Mouse (Mus musculus) heart, adult 2 months (tissue): ENCODE measurements around the gene Mfsd6l. TPM values are rescaled to one million over a fixed set of nuclear protein-coding genes. Genes with fewer than 3 reads are reported as not detected.

Experiments used
- DNase-seq, 2 experiments: peaks; one replicate each; pipeline ENCODE4 v3.0.0; 2021
- H3K27ac ChIP-seq: fragments of 200-600 bp; 2 replicates; pipeline ENCODE4 v1.8.1; 2022
- H3K27me3 ChIP-seq: fragments of 200-500 bp; 2 replicates; pipeline ENCODE4 v1.6.1; 2012; ENCODE audit warnings: mild to moderate bottlenecking, low read length, inconsistent platforms, mixed read lengths; ENCODE audit not compliant: control insufficient read depth, insufficient read depth
- H3K36me3 ChIP-seq: fragments of 200-500 bp; 2 replicates; pipeline ENCODE4 v1.6.1; 2012; ENCODE audit warnings: low read length, inconsistent platforms; ENCODE audit not compliant: control insufficient read depth, insufficient read depth
- H3K4me1 ChIP-seq: fragments of 200-500 bp; 2 replicates; pipeline ENCODE4 v1.6.1; 2011; ENCODE audit warnings: low read length; ENCODE audit not compliant: control insufficient read depth, insufficient read depth
- H3K4me3 ChIP-seq: fragments of 200-600 bp; 2 replicates; pipeline ENCODE4 v1.8.1; 2022
- H3K79me2 ChIP-seq: fragments of 200-500 bp; replicated peaks from 2 replicates; pipeline ENCODE4 v1.6.1; 2012; ENCODE audit warnings: mild to moderate bottlenecking, inconsistent platforms, low read length, moderate library complexity, mixed read lengths; ENCODE audit not compliant: control insufficient read depth, insufficient read depth
- H3K9ac ChIP-seq: fragments of 200-500 bp; 2 replicates; pipeline ENCODE4 v1.6.1; 2012; ENCODE audit warnings: low read depth, mild to moderate bottlenecking, control low read depth, inconsistent platforms, low read length, mixed read lengths
- CTCF ChIP-seq: fragments of 200-600 bp; IDR thresholded peaks from 2 replicates; pipeline ENCODE4 v1.8.1; 2022; ENCODE audit warnings: antibody characterized with exemption, mild to moderate bottlenecking, moderate library complexity
- EP300 ChIP-seq: fragments of 200-500 bp; IDR thresholded peaks from 2 replicates; pipeline ENCODE4 v1.6.1; 2011; ENCODE audit warnings: low read depth, low read length, control low read depth; ENCODE audit not compliant: insufficient read depth
- POLR2A ChIP-seq: fragments of 200-500 bp; IDR thresholded peaks from 2 replicates; pipeline ENCODE4 v1.6.1; 2011; ENCODE audit warnings: mild to moderate bottlenecking, low read depth, low read length, control low read depth; ENCODE audit not compliant: insufficient read depth
- WGBS: fragments of 180-500 bp; shearing (Covaris S2); methylation state at CpG from one replicate; pipeline ENCODE4 v1.1.7; 2018; 5-methylcytosine and 5-hydroxymethylcytosine counted together
- intact Hi-C: fragments of 180-260 bp; cut with DNase I; formaldehyde crosslinking; loops from one replicate; pipeline ENCODE4 v1.15.1; 2025
- polyA plus RNA-seq: library from polyadenylated mRNA; depleted of rRNA; stranded (reverse); fragments of >200 nt; gene quantifications from 2 replicates; pipeline ENCODE4 v1.2.3, GENCODE M21; 2012
- total RNA-seq, 2 experiments: library from RNA; stranded (reverse); gene quantifications; 2 replicates each; pipeline ENCODE4 v1.2.3; 2021

The Mfsd6l gene
- total and polyA plus RNA-seq, 3 experiments, result 0.61 TPM; not detected in 2

GRCm38 (mm10) chr11:68532773-68533172, 23.2 kb upstream of the Mfsd6l start:
- H3K79me2 ChIP-seq, result no peaks in the 10 kb centered on the region
- intact Hi-C loops, result no loop called here
- no peak overlapping the region for H3K27ac ChIP-seq
- no peak overlapping the region for H3K4me3 ChIP-seq
- no peak for DNase-seq
- WGBS, result 36% methylated on average over 5 of the region's 5 CpGs
- H3K9ac ChIP-seq, result no peak overlapping the region
- TF ChIP-seq EP300 (no peak), CTCF (no peak), POLR2A (no peak)
- no peaks in the 10 kb centered on the region for H3K4me1 ChIP-seq
- no peaks in the 10 kb centered on the region for H3K27me3 ChIP-seq
- H3K36me3 ChIP-seq, result no peaks in the 10 kb centered on the region

- no peak overlapping the region for H3K9ac ChIP-seq
- TF ChIP-seq EP300 (no peak), CTCF (no peak), POLR2A (no peak)
- DNase-seq, result no peak
- H3K27ac ChIP-seq, result no peak overlapping the region
- H3K79me2 ChIP-seq, result no peaks in the 10 kb centered on the region
- H3K4me1 ChIP-seq, result no peaks in the 10 kb centered on the region
- intact Hi-C loops, result no loop called here
- no peaks in the 10 kb centered on the region for H3K27me3 ChIP-seq
- WGBS, result 91% methylated on average over 6 of the region's 6 CpGs
- no peak overlapping the region for H3K4me3 ChIP-seq
- no peaks in the 10 kb centered on the region for H3K36me3 ChIP-seq
Observed at GRCm38 (mm10) chr11:68533971-68534475, 22.0 kb upstream of the Mfsd6l start.

- no peak overlapping the region for H3K4me3 ChIP-seq
- H3K27ac ChIP-seq, result no peak overlapping the region
- H3K4me1 ChIP-seq, result peaks cover 1% of the 10 kb centered on the region; the same call in 1 of the 2 replicates
- TF ChIP-seq CTCF, result no peak
- no peak for TF ChIP-seq EP300
- no peak for TF ChIP-seq POLR2A
- DNase-seq, result no peak
- H3K27me3 ChIP-seq, result no peaks in the 10 kb centered on the region
- no peaks in the 10 kb centered on the region for H3K36me3 ChIP-seq
- 31% methylated on average over 4 of the region's 4 CpGs for WGBS
- H3K9ac ChIP-seq, result no peak overlapping the region
- H3K79me2 ChIP-seq, result no peaks in the 10 kb centered on the region
- intact Hi-C loops, result no loop called here
Observed at GRCm38 (mm10) chr11:68536026-68536425, 20.0 kb upstream of the Mfsd6l start.

GRCm38 (mm10) chr11:68536465-68536864, 19.5 kb upstream of the Mfsd6l start:
- no peaks in the 10 kb centered on the region for H3K27me3 ChIP-seq
- peaks cover 2% of the 10 kb centered on the region; the same call in 1 of the 2 replicates for H3K4me1 ChIP-seq
- H3K36me3 ChIP-seq, result no peaks in the 10 kb centered on the region
- intact Hi-C loops, result no loop called here
- TF ChIP-seq CTCF (no peak), EP300 (no peak), POLR2A (no peak)
- WGBS, result 66% methylated on average over 4 of the region's 4 CpGs
- no peaks in the 10 kb centered on the region for H3K79me2 ChIP-seq
- no peak overlapping the region for H3K27ac ChIP-seq
- no peak overlapping the region for H3K9ac ChIP-seq
- DNase-seq, result no peak
- no peak overlapping the region for H3K4me3 ChIP-seq

GRCm38 (mm10) chr11:68539621-68540020, 16.4 kb upstream of the Mfsd6l start:
- intact Hi-C loops, result no loop called here
- WGBS, result 72% methylated on average over 5 of the region's 5 CpGs
- Histone ChIP-seq H3K27me3 (no peaks in the 10 kb centered on the region), H3K79me2 (no peaks in the 10 kb centered on the region), H3K36me3 (no peaks in the 10 kb centered on the region), H3K9ac (no peak overlapping the region), H3K27ac (no peak overlapping the region), H3K4me1 (peaks cover 2% of the 10 kb centered on the region; the same call in 1 of the 2 replicates), H3K4me3 (no peak overlapping the region)
- no peak for DNase-seq
- TF ChIP-seq POLR2A (no peak), EP300 (no peak), CTCF (no peak)

- no peak overlapping the region for H3K9ac ChIP-seq
Observed at GRCm38 (mm10) chr11:68544554-68544953, 11.4 kb upstream of the Mfsd6l start.

More at GRCm38 (mm10) chr11:68544554-68544953, 11.4 kb upstream of the Mfsd6l start:
- no peaks in the 10 kb centered on the region for H3K79me2 ChIP-seq
- TF ChIP-seq CTCF (peak; percentile 81), EP300 (0 out of 2 replicates have a peak, but pooled peaks have one; percentile 50), POLR2A (no peak)
- H3K4me1 ChIP-seq, result peaks cover 10% of the 10 kb centered on the region
- no peaks in the 10 kb centered on the region for H3K27me3 ChIP-seq
- intact Hi-C loops, result no loop called here
- H3K4me3 ChIP-seq, result no peak overlapping the region
- 26% methylated on average over 8 of the region's 8 CpGs for WGBS
- peak overlapping the region; percentile 55; the same call in 1 of the 2 replicates for H3K27ac ChIP-seq
- peaks cover 5% of the 10 kb centered on the region for H3K36me3 ChIP-seq
- peak; percentile 31 to 64 for DNase-seq
